29 mouse cellular contexts compared by ENCODE assay signal in genomic region chr3:26877291-26877690, GRCm38 (mm10).
"Had no signal": no experiment of that assay in that cellular context is flagged by ENCODE, and none has a peak within 500 bp of the region (broad histone marks: within the 10 kb centered on the region; RNA-seq: fewer than 3 reads in every experiment).

No protein-coding gene starts in this region.

- H3K9ac ChIP-seq: limb, embryonic 12.5 days; limb, embryonic 13.5 days; limb, embryonic 15.5 days; liver, embryonic 12.5 days; liver, embryonic 13.5 days; liver, embryonic 14.5 days; liver, embryonic 15.5 days; liver, postnatal 0 days; lung, embryonic 14.5 days; lung, embryonic 15.5 days; midbrain, embryonic 15.5 days had no signal

- H3K27ac ChIP-seq: left cerebral cortex, adult 2 months; limb, embryonic 10.5 days; limb, embryonic 12.5 days; limb, embryonic 13.5 days; limb, embryonic 15.5 days; liver, embryonic 12.5 days; liver, embryonic 13.5 days; liver, embryonic 14.5 days; liver, embryonic 15.5 days; lung, embryonic 15.5 days; macrophage; midbrain, embryonic 10.5 days; midbrain, embryonic 15.5 days had no signal

- H3K9me3 ChIP-seq: limb, embryonic 10.5 days; limb, embryonic 12.5 days; limb, embryonic 13.5 days; limb, embryonic 15.5 days; liver, embryonic 12.5 days; liver, embryonic 13.5 days; liver, embryonic 15.5 days; lung, embryonic 15.5 days; midbrain, embryonic 10.5 days; midbrain, embryonic 15.5 days had no signal

- H3K4me1 ChIP-seq: limb, embryonic 10.5 days; limb, embryonic 12.5 days; limb, embryonic 13.5 days; limb, embryonic 15.5 days; liver, embryonic 12.5 days; liver, embryonic 13.5 days; liver, embryonic 15.5 days; lung, embryonic 15.5 days; megakaryocyte, embryonic 14.5 days; midbrain, embryonic 15.5 days had no signal

- H3K36me3 ChIP-seq: limb, embryonic 10.5 days; limb, embryonic 12.5 days; limb, embryonic 13.5 days; limb, embryonic 15.5 days; liver, embryonic 12.5 days; liver, embryonic 13.5 days; liver, embryonic 15.5 days; lung, embryonic 15.5 days; midbrain, embryonic 10.5 days; midbrain, embryonic 15.5 days had no signal

- ATAC-seq: liver, embryonic 12.5 days; liver, postnatal 0 days; lung, postnatal 0 days; midbrain, embryonic 15.5 days; midbrain, embryonic 16.5 days had no signal

- H3K27me3 ChIP-seq: limb, embryonic 12.5 days; limb, embryonic 13.5 days; limb, embryonic 15.5 days; liver, embryonic 12.5 days; liver, embryonic 13.5 days; liver, embryonic 15.5 days; lung, embryonic 15.5 days; megakaryocyte, embryonic 14.5 days; midbrain, embryonic 15.5 days had no signal

- H3K4me3 ChIP-seq: left cerebral cortex, adult 2 months; limb, embryonic 10.5 days; limb, embryonic 12.5 days; limb, embryonic 13.5 days; limb, embryonic 15.5 days; liver, embryonic 12.5 days; liver, embryonic 13.5 days; liver, embryonic 15.5 days; lung, embryonic 15.5 days; megakaryocyte, embryonic 14.5 days; midbrain, embryonic 10.5 days; midbrain, embryonic 15.5 days; myocyte had no signal

- H3K4me2 ChIP-seq: limb, embryonic 12.5 days; limb, embryonic 13.5 days; limb, embryonic 15.5 days; liver, embryonic 11.5 days; liver, embryonic 12.5 days; liver, embryonic 13.5 days; liver, embryonic 15.5 days; lung, embryonic 14.5 days; lung, embryonic 15.5 days; midbrain, embryonic 15.5 days had no signal

- DNase-seq: left cerebral cortex, postnatal 4 days; liver; liver, embryonic 13.5 days; liver, postnatal 0 days; lung, adult 18-20 months; lung, adult 2 months; lung, embryonic 14.5 days; lung, postnatal 10 days; lung, postnatal 14 days; lung, postnatal 36 days; lung, postnatal 4 days; midbrain, embryonic 14.5 days had no signal
